Mouse (Mus musculus) CH12.LX (cell line): ENCODE measurements around the gene Fam122b. TPM values are rescaled to one million over a fixed set of nuclear protein-coding genes. Genes with fewer than 3 reads are reported as not detected.

Experiments used
- DNase-seq: peaks from one replicate; pipeline ENCODE4 v3.0.0-alpha.2; 2013; ENCODE audit errors: extremely low read depth
- H3K27ac ChIP-seq: 2 replicates; pipeline ENCODE4 v1.5.1; 2012; ENCODE audit warnings: low read depth, mild to moderate bottlenecking, control low read depth, moderate library complexity; ENCODE audit not compliant: insufficient read depth
- H3K27me3 ChIP-seq: replicated peaks from 2 replicates; pipeline ENCODE3; 2012; ENCODE audit warnings: inconsistent platforms
- H3K36me3 ChIP-seq, 2 experiments: replicated peaks in 1 of 2; 2 replicates each; pipeline versions ENCODE3 to v1.6.1; 2012; ENCODE audit warnings: inconsistent platforms in 1 of 2, low read length in 1 of 2, mild to moderate bottlenecking in 1 of 2, mixed read lengths in 1 of 2, moderate library complexity in 1 of 2; ENCODE audit not compliant: control insufficient read depth in 1 of 2, insufficient read depth in 1 of 2
- H3K4me1 ChIP-seq, 2 experiments: 2 replicates each; pipeline ENCODE4 v1.6.1; 2012; ENCODE audit warnings: inconsistent platforms in 1 of 2, moderate library complexity in 1 of 2; ENCODE audit not compliant: insufficient read depth in 2 of 2, control insufficient read depth in 1 of 2
- H3K4me2 ChIP-seq: 2 replicates; pipeline ENCODE4 v1.6.1; 2012; ENCODE audit warnings: low read depth, mild to moderate bottlenecking, control low read depth; ENCODE audit not compliant: poor library complexity, insufficient read depth, severe bottlenecking
- H3K4me3 ChIP-seq, 3 experiments: fragments of 150-350 bp in 1 of 3; sonication (generic) in 1 of 3; replicated peaks in 1 of 3; 2 replicates each; pipeline versions ENCODE3 to v1.5.1; 2011 to 2012; ENCODE audit warnings: low read depth in 2 of 3, low read length in 2 of 3, mild to moderate bottlenecking in 2 of 3, moderate library complexity in 2 of 3, control low read depth in 1 of 3, improper control_type of control experiment in 1 of 3, inconsistent platforms in 1 of 3, mixed read lengths in 1 of 3; ENCODE audit not compliant: poor library complexity in 1 of 3
- H3K79me2 ChIP-seq: replicated peaks from 2 replicates; pipeline ENCODE4 v1.6.1; 2012; ENCODE audit warnings: mild to moderate bottlenecking, moderate library complexity; ENCODE audit not compliant: control insufficient read depth, poor library complexity, insufficient read depth, severe bottlenecking; ENCODE audit errors: extremely low read depth
- H3K9ac ChIP-seq: 2 replicates; pipeline ENCODE4 v1.6.1; 2012; ENCODE audit warnings: low read depth, mild to moderate bottlenecking, control low read depth, moderate library complexity; ENCODE audit not compliant: insufficient read depth
- H3K9me3 ChIP-seq: replicated peaks from 2 replicates; pipeline ENCODE3; 2012; ENCODE audit warnings: low read length, inconsistent platforms, mixed read lengths
- GABPA ChIP-seq: IDR thresholded peaks from 2 replicates; pipeline ENCODE4 v1.6.1; 2012; ENCODE audit warnings: low read depth, low read length, improper control_type of control experiment, inconsistent platforms; ENCODE audit not compliant: insufficient replicate concordance
- POLR2A ChIP-seq: IDR thresholded peaks from 2 replicates; pipeline ENCODE4 v1.6.1; 2011; ENCODE audit warnings: low read depth, mild to moderate bottlenecking, improper control_type of control experiment, low read length
- SMC3 ChIP-seq: IDR thresholded peaks from 2 replicates; pipeline ENCODE4 v1.6.1; 2011; ENCODE audit warnings: low read depth, low read length, improper control_type of control experiment
- ZC3H11A ChIP-seq: IDR thresholded peaks from 2 replicates; pipeline ENCODE4 v1.6.1; 2012; ENCODE audit warnings: low read depth, mild to moderate bottlenecking, inconsistent platforms, low read length, improper control_type of control experiment
- ZKSCAN1 ChIP-seq: IDR thresholded peaks from 2 replicates; pipeline ENCODE4 v1.6.1; 2012; ENCODE audit warnings: low read depth, inconsistent platforms, low read length, improper control_type of control experiment, borderline replicate concordance
- dilution Hi-C: fragments of 300-500 bp; cut with MboI; formaldehyde crosslinking; loops from 2 replicates; pipeline ENCODE4 v1.14.3; 2020; ENCODE audit warnings: low sequenced_read_pairs; ENCODE audit not compliant: extremely low pct_unique_long_range_greater_than_20kb, extremely low pct_ligation_motif_present
- in situ Hi-C: fragments of 300-500 bp; cut with MboI; formaldehyde crosslinking; loops from 3 replicates; pipeline ENCODE4 v1.14.3; 2019; ENCODE audit warnings: low sequenced_read_pairs, low pct_ligation_motif_present, low pct_unique_long_range_greater_than_20kb, mixed read lengths
- polyA plus RNA-seq: library from polyadenylated mRNA; unstranded; fragments of >175 nt; gene quantifications from 2 replicates; pipeline ENCODE4 v1.2.1, GENCODE M21; 2012; ENCODE audit warnings: low read depth; ENCODE audit not compliant: insufficient read length
- total RNA-seq, 2 experiments: library from RNA; depleted of rRNA; stranded (reverse); fragments of 300-350 nt in 1 of 2; fragments of >200 nt in 1 of 2; gene quantifications; 2 replicates each; pipeline ENCODE4 v1.2.3; 2012 to 2014

The Fam122b gene
- total and polyA plus RNA-seq, 3 experiments = 5.4 to 24.4 (median 16.4) TPM

- TF ChIP-seq SMC3 = no peak
- TF ChIP-seq, all 38 proteins: peak for 0
- Histone ChIP-seq H3K4me3 (no peak overlapping the region), H3K4me2 (no peak overlapping the region), H3K9me3 (no peaks in the 10 kb centered on the region), H3K27me3 (no peaks in the 10 kb centered on the region), H3K27ac (no peak overlapping the region), H3K79me2 (no peaks in the 10 kb centered on the region), H3K9ac (no peak overlapping the region), H3K4me1 (no peaks in the 10 kb centered on the region), H3K36me3 (no peaks in the 10 kb centered on the region)
- dilution Hi-C loops (no loop called here), in situ Hi-C loops (no loop called here)
- no peak for DNase-seq
Observed at GRCm38 (mm10) chrX:53197681-53198080, 71.9 kb downstream of the Fam122b start.

GRCm38 (mm10) chrX:53196392-53196791 lies 73.2 kb downstream of the Fam122b start:
- Histone ChIP-seq H3K9ac (no peak overlapping the region), H3K27ac (no peak overlapping the region), H3K79me2 (no peaks in the 10 kb centered on the region), H3K27me3 (no peaks in the 10 kb centered on the region), H3K9me3 (no peaks in the 10 kb centered on the region), H3K4me2 (no peak overlapping the region), H3K36me3 (no peaks in the 10 kb centered on the region), H3K4me1 (no peaks in the 10 kb centered on the region), H3K4me3 (no peak overlapping the region)
- DNase-seq = no peak
- TF ChIP-seq GABPA = no peak
- TF ChIP-seq POLR2A = no peak
- no peak for TF ChIP-seq ZKSCAN1
- TF ChIP-seq ZC3H11A = no peak
- in situ Hi-C loops (no loop called here), dilution Hi-C loops (no loop called here)

Other genes with a start within 250 kb of the Fam122b start
- not detected in 2 replicates for gene Plac1, start 29.7 kb downstream of the Fam122b start, total RNA-seq (2012; rRNA removed)
- gene Plac1, start 29.7 kb downstream of the Fam122b start, total RNA-seq (2014; rRNA removed) = not detected in 2 replicates
- gene Plac1, start 29.7 kb downstream of the Fam122b start, polyA plus RNA-seq = not detected in 2 replicates
- gene Fam122c, start 3.6 kb upstream of the Fam122b start, total RNA-seq (2012; rRNA removed) = not detected in 2 replicates
- gene Fam122c, start 3.6 kb upstream of the Fam122b start, total RNA-seq (2014; rRNA removed) = not detected in 2 replicates
- not detected in 2 replicates for gene Fam122c, start 3.6 kb upstream of the Fam122b start, polyA plus RNA-seq
- 4.4 and 4.6 TPM in 2 replicates for gene Mospd1, start 100.7 kb upstream of the Fam122b start, total RNA-seq (2012; rRNA removed)
- gene Mospd1, start 100.7 kb upstream of the Fam122b start, total RNA-seq (2014; rRNA removed) = 14.5 and 15.5 TPM in 2 replicates
- gene Mospd1, start 100.7 kb upstream of the Fam122b start, polyA plus RNA-seq = 5.6 and 7.0 TPM in 2 replicates
- not detected in 2 replicates for gene Etd, start 165.1 kb upstream of the Fam122b start, total RNA-seq (2012; rRNA removed)
- gene Etd, start 165.1 kb upstream of the Fam122b start, total RNA-seq (2014; rRNA removed) = not detected in 2 replicates
- gene Etd, start 165.1 kb upstream of the Fam122b start, polyA plus RNA-seq = not detected in 2 replicates